In genomic region chr5:139347225-139347624, GRCm38 (mm10) we compare ENCODE assay signal across 25 mouse cellular contexts. TPM values are rescaled to one million over a fixed set of nuclear protein-coding genes. Genes with fewer than 3 reads are reported as not detected.
A peak's percentile ranks its signal among the peaks of the same experiment; 100 is the strongest.
DNase-seq lines count a peak whose midpoint lies in the region; ATAC-seq and TF ChIP-seq lines count a peak whose summit lies in the region.
"Had no signal": no experiment of that assay in that cellular context is flagged by ENCODE, and none has a peak within 500 bp of the region (broad histone marks: within the 10 kb centered on the region; RNA-seq: fewer than 3 reads in every experiment).

No protein-coding gene starts in this region.

- 0 out of 2 replicates have a peak overlapping the region, but pooled peaks have one; percentile 4 for H3K9ac ChIP-seq in limb, embryonic 12.5 days (replicated peaks)
- peak overlapping the region; percentile 8; the same call in 1 of the 2 replicates for H3K9ac ChIP-seq in intestine, embryonic 15.5 days
- no peak overlapping the region for H3K9ac ChIP-seq in forebrain, embryonic 13.5 days
- H3K9ac ChIP-seq: heart, embryonic 13.5 days had no signal

- no peaks in the 10 kb centered on the region for H3K9me3 ChIP-seq in limb, embryonic 12.5 days
- H3K9me3 ChIP-seq in limb, embryonic 10.5 days (replicated peaks): no peaks in the 10 kb centered on the region
- no peaks in the 10 kb centered on the region for H3K9me3 ChIP-seq in intestine, embryonic 15.5 days
- H3K9me3 ChIP-seq in forebrain, embryonic 13.5 days (replicated peaks): no peaks in the 10 kb centered on the region
- no peaks in the 10 kb centered on the region for H3K9me3 ChIP-seq in heart, embryonic 10.5 days
- H3K9me3 ChIP-seq: heart, embryonic 13.5 days; megakaryocyte, embryonic 14.5 days had no signal

- peaks cover 7% of the 10 kb centered on the region for H3K36me3 ChIP-seq in limb, embryonic 12.5 days
- peaks cover 8% of the 10 kb centered on the region for H3K36me3 ChIP-seq in limb, embryonic 10.5 days
- peaks cover 7% of the 10 kb centered on the region for H3K36me3 ChIP-seq in intestine, embryonic 15.5 days
- H3K36me3 ChIP-seq in small intestine, adult 2 months (ENCODE audit: control insufficient read depth, insufficient read depth, low read length): peaks cover 3% of the 10 kb centered on the region
- H3K36me3 ChIP-seq in forebrain, embryonic 13.5 days (ENCODE audit: poor library complexity, severe bottlenecking): peaks cover 7% of the 10 kb centered on the region
- H3K36me3 ChIP-seq in heart, embryonic 10.5 days: peaks cover 7% of the 10 kb centered on the region

- ATAC-seq in limb, embryonic 12.5 days (ENCODE audit: insufficient number of reproducible peaks, insufficient read depth, low FRiP score, low TSS enrichment, low read depth): no peak
- no peak for ATAC-seq in intestine, embryonic 15.5 days
- ATAC-seq in forebrain, embryonic 13.5 days: no peak
- ATAC-seq: activated CD4-positive, CD25-positive, alpha-beta regulatory T cell, adult 4 months; hindbrain, embryonic 16.5 days; lung, postnatal 0 days; Patski had no signal

- peaks cover 7% of the 10 kb centered on the region for H3K27me3 ChIP-seq in limb, embryonic 12.5 days
- H3K27me3 ChIP-seq in limb, embryonic 10.5 days (ENCODE audit: low read depth, poor library complexity, severe bottlenecking): peaks cover 17% of the 10 kb centered on the region
- H3K27me3 ChIP-seq in intestine, embryonic 15.5 days (replicated peaks): no peaks in the 10 kb centered on the region
- H3K27me3 ChIP-seq in small intestine, adult 2 months (ENCODE audit: control insufficient read depth, insufficient read depth, low read length): no peaks in the 10 kb centered on the region
- 0 out of 2 replicates have a peak, but pooled peaks cover 10% of the 10 kb centered on the region for H3K27me3 ChIP-seq in forebrain, embryonic 13.5 days
- H3K27me3 ChIP-seq in heart, embryonic 10.5 days (ENCODE audit: insufficient read depth, poor library complexity, severe bottlenecking): peaks cover 55% of the 10 kb centered on the region
- H3K27me3 ChIP-seq: Patski had no signal

- no peak overlapping the region for H3K4me3 ChIP-seq in limb, embryonic 12.5 days (replicated peaks)
- H3K4me3 ChIP-seq in limb, embryonic 10.5 days: no peak overlapping the region
- H3K4me3 ChIP-seq in intestine, embryonic 15.5 days (replicated peaks): no peak overlapping the region
- no peak overlapping the region for H3K4me3 ChIP-seq in small intestine, adult 2 months (ENCODE audit: low read depth, low read length)
- H3K4me3 ChIP-seq in forebrain, embryonic 13.5 days: no peak overlapping the region
- no peak overlapping the region for H3K4me3 ChIP-seq in heart, embryonic 10.5 days
- H3K4me3 ChIP-seq: erythroblast, embryonic 14.5 days; gastrocnemius, adult 2 months; heart, embryonic 13.5 days; megakaryocyte, embryonic 14.5 days had no signal

- no peak for TF ChIP-seq CTCF in small intestine, adult 2 months (IDR thresholded peaks at IDR 0.05; ENCODE audit: extremely low read depth, insufficient read length, insufficient replicate concordance, low read depth, low read length)

- no peak overlapping the region for H3K4me2 ChIP-seq in limb, embryonic 12.5 days
- H3K4me2 ChIP-seq in intestine, embryonic 15.5 days (replicated peaks): peak overlapping the region; percentile 38
- no peak overlapping the region for H3K4me2 ChIP-seq in forebrain, embryonic 13.5 days
- H3K4me2 ChIP-seq: heart, embryonic 13.5 days had no signal

- H3K27ac ChIP-seq in limb, embryonic 12.5 days: no peak overlapping the region
- H3K27ac ChIP-seq in limb, embryonic 10.5 days: no peak overlapping the region
- H3K27ac ChIP-seq in intestine, embryonic 15.5 days: peak overlapping the region; percentile 89
- H3K27ac ChIP-seq in small intestine, adult 2 months (ENCODE audit: insufficient read depth, low read depth, low read length): peak overlapping the region; percentile 77
- H3K27ac ChIP-seq in forebrain, embryonic 13.5 days: no peak overlapping the region
- H3K27ac ChIP-seq in heart, embryonic 10.5 days: no peak overlapping the region
- H3K27ac ChIP-seq: gastrocnemius, adult 2 months; heart, embryonic 13.5 days had no signal

- H3K4me1 ChIP-seq in limb, embryonic 12.5 days (replicated peaks): peaks cover 33% of the 10 kb centered on the region
- peaks cover 36% of the 10 kb centered on the region for H3K4me1 ChIP-seq in limb, embryonic 10.5 days
- H3K4me1 ChIP-seq in intestine, embryonic 15.5 days (replicated peaks): peaks cover 37% of the 10 kb centered on the region
- peaks cover 37% of the 10 kb centered on the region for H3K4me1 ChIP-seq in small intestine, adult 2 months (ENCODE audit: control insufficient read depth, insufficient read depth, insufficient read length, low read length)
- peaks cover 14% of the 10 kb centered on the region for H3K4me1 ChIP-seq in forebrain, embryonic 13.5 days
- peaks cover 36% of the 10 kb centered on the region for H3K4me1 ChIP-seq in heart, embryonic 10.5 days

- no peak for TF ChIP-seq POLR2A in small intestine, adult 2 months (IDR thresholded peaks at IDR 0.05; ENCODE audit: low read depth, low read length)

- WGBS in limb, embryonic 12.5 days: 54% methylated on average over 1 of the region's 1 CpGs
- WGBS in limb, embryonic 10.5 days: 74% methylated on average over 1 of the region's 1 CpGs
- WGBS in intestine, embryonic 15.5 days: 43% methylated on average over 1 of the region's 1 CpGs
- WGBS in small intestine, adult 2 months: 36% methylated on average over 1 of the region's 1 CpGs
- 57% methylated on average over 1 of the region's 1 CpGs for WGBS in forebrain, embryonic 13.5 days
- 51% methylated on average over 1 of the region's 1 CpGs for WGBS in heart, embryonic 10.5 days

- DNase-seq in limb, embryonic 10.5 days (ENCODE audit: low spot score): no peak
- DNase-seq in 3T3-L1 (ENCODE audit: low read depth, low spot score): peak; percentile 38
- DNase-seq in heart, embryonic 10.5 days (ENCODE audit: low spot score): no peak
- DNase-seq: adrenal gland, postnatal 14 days; cerebellum, adult 18-20 months; cerebellum, postnatal 36 days; gastrocnemius, adult 2 months; heart, postnatal 36 days; left cerebral cortex, postnatal 4 days; right cerebral cortex, adult 18-20 months had no signal

RNA-seq across cellular contexts. Expression of gene Cox19, which starts 4.0 kb away (rescaled TPM):
- 118 and 121 TPM in 2 replicates for polyA plus RNA-seq in limb, embryonic 12.5 days (2016; fragmentation: Nextera tagmentation; extraction: Ambion mirVana)
- polyA plus RNA-seq in limb, embryonic 10.5 days (2016; fragmentation: Nextera tagmentation; extraction: Ambion mirVana): 110 and 118 TPM in 2 replicates
- 162 and 168 TPM in 2 replicates for polyA plus RNA-seq in intestine, embryonic 15.5 days (2015; fragmentation: Nextera tagmentation; extraction: Ambion mirVana)
- 58.8 and 104 TPM in 2 replicates for polyA plus RNA-seq in small intestine, adult 2 months (2012; rRNA removed)
- 111 and 117 TPM in 2 replicates for polyA plus RNA-seq in forebrain, embryonic 13.5 days (2015; fragmentation: Nextera tagmentation; extraction: Ambion mirVana)
- polyA plus RNA-seq in heart, embryonic 10.5 days (2016; fragmentation: Nextera tagmentation; extraction: Ambion mirVana): 76.3 and 93.2 TPM in 2 replicates

RNA-seq across cellular contexts. Expression of gene Cyp2w1, which starts 5.2 kb away (rescaled TPM):
- polyA plus RNA-seq in limb, embryonic 12.5 days (2016; fragmentation: Nextera tagmentation; extraction: Ambion mirVana): 0.90 and 1.0 TPM in 2 replicates
- not detected in 2 replicates for polyA plus RNA-seq in limb, embryonic 10.5 days (2016; fragmentation: Nextera tagmentation; extraction: Ambion mirVana)
- 23.5 and 25.8 TPM in 2 replicates for polyA plus RNA-seq in intestine, embryonic 15.5 days (2015; fragmentation: Nextera tagmentation; extraction: Ambion mirVana)
- 0.32 and 2.0 TPM in 2 replicates for polyA plus RNA-seq in small intestine, adult 2 months (2012; rRNA removed)
- polyA plus RNA-seq in forebrain, embryonic 13.5 days (2015; fragmentation: Nextera tagmentation; extraction: Ambion mirVana): not detected in 2 replicates
- polyA plus RNA-seq in heart, embryonic 10.5 days (2016; fragmentation: Nextera tagmentation; extraction: Ambion mirVana): not detected in 2 replicates
- polyA plus RNA-seq: activated CD4-positive, CD25-positive, alpha-beta regulatory T cell, adult 4 months; heart, embryonic 13.5 days; hindbrain, embryonic 16.5 days; lung, postnatal 0 days; midbrain, postnatal 0 days; Patski; spleen, adult 2 months; testis, adult 2 months; urinary bladder, adult 2 months had no signal

RNA-seq across cellular contexts. Expression of gene Adap1, which starts 21.8 kb away (rescaled TPM):
- polyA plus RNA-seq in limb, embryonic 12.5 days (2016; fragmentation: Nextera tagmentation; extraction: Ambion mirVana): 0.77 and 1.1 TPM in 2 replicates
- polyA plus RNA-seq in limb, embryonic 10.5 days (2016; fragmentation: Nextera tagmentation; extraction: Ambion mirVana): 0.26 and 0.46 TPM in 2 replicates
- polyA plus RNA-seq in intestine, embryonic 15.5 days (2015; fragmentation: Nextera tagmentation; extraction: Ambion mirVana): 20.1 and 20.5 TPM in 2 replicates
- 57.8 and 234 TPM in 2 replicates for polyA plus RNA-seq in small intestine, adult 2 months (2012; rRNA removed)
- 3.8 and 7.0 TPM in 2 replicates for polyA plus RNA-seq in forebrain, embryonic 13.5 days (2015; fragmentation: Nextera tagmentation; extraction: Ambion mirVana)
- 1.1 and 1.2 TPM in 2 replicates for polyA plus RNA-seq in heart, embryonic 10.5 days (2016; fragmentation: Nextera tagmentation; extraction: Ambion mirVana)

RNA-seq across cellular contexts. Expression of gene Gpr146, which starts 30.3 kb away (rescaled TPM):
- 1.7 and 2.3 TPM in 2 replicates for polyA plus RNA-seq in limb, embryonic 12.5 days (2016; fragmentation: Nextera tagmentation; extraction: Ambion mirVana)
- polyA plus RNA-seq in limb, embryonic 10.5 days (2016; fragmentation: Nextera tagmentation; extraction: Ambion mirVana): 2.2 and 2.3 TPM in 2 replicates
- 2.2 and 2.7 TPM in 2 replicates for polyA plus RNA-seq in intestine, embryonic 15.5 days (2015; fragmentation: Nextera tagmentation; extraction: Ambion mirVana)
- 4.0 and 6.8 TPM in 2 replicates for polyA plus RNA-seq in small intestine, adult 2 months (2012; rRNA removed)
- 0.93 and 0.97 TPM in 2 replicates for polyA plus RNA-seq in forebrain, embryonic 13.5 days (2015; fragmentation: Nextera tagmentation; extraction: Ambion mirVana)
- 5.6 and 5.7 TPM in 2 replicates for polyA plus RNA-seq in heart, embryonic 10.5 days (2016; fragmentation: Nextera tagmentation; extraction: Ambion mirVana)

RNA-seq across cellular contexts. Expression of gene C130050O18Rik, which starts 57.9 kb away (rescaled TPM):
- polyA plus RNA-seq in limb, embryonic 12.5 days (2016; fragmentation: Nextera tagmentation; extraction: Ambion mirVana): 1.5 and 1.7 TPM in 2 replicates
- 0.16 and 0.56 TPM in 2 replicates for polyA plus RNA-seq in limb, embryonic 10.5 days (2016; fragmentation: Nextera tagmentation; extraction: Ambion mirVana)
- 0.81 and 0.85 TPM in 2 replicates for polyA plus RNA-seq in intestine, embryonic 15.5 days (2015; fragmentation: Nextera tagmentation; extraction: Ambion mirVana)
- polyA plus RNA-seq in small intestine, adult 2 months (2012; rRNA removed): 3.0 and 3.5 TPM in 2 replicates
- polyA plus RNA-seq in forebrain, embryonic 13.5 days (2015; fragmentation: Nextera tagmentation; extraction: Ambion mirVana): 0.11 and 0.18 TPM in 2 replicates
- polyA plus RNA-seq in heart, embryonic 10.5 days (2016; fragmentation: Nextera tagmentation; extraction: Ambion mirVana): 0.28 and 0.45 TPM in 2 replicates
- polyA plus RNA-seq: activated CD4-positive, CD25-positive, alpha-beta regulatory T cell, adult 4 months; erythroblast, embryonic 14.5 days; midbrain, postnatal 0 days had no signal

Comparison
In these comparisons a context has a peak if more than half of its experiments do, and no peak if none do; other contexts are left out.
1. H3K27ac ChIP-seq: peak in intestine, embryonic 15.5 days (single experiment) and small intestine, adult 2 months (single experiment); none in limb, embryonic 12.5 days (single experiment), limb, embryonic 10.5 days (single experiment), forebrain, embryonic 13.5 days (single experiment) and heart, embryonic 10.5 days (single experiment).